Mouse (Mus musculus) liver, embryonic 16.5 days (tissue): ENCODE measurements around the gene Gm2310. TPM values are rescaled to one million over a fixed set of nuclear protein-coding genes. Genes with fewer than 3 reads are reported as not detected.

Experiments used
- ATAC-seq: fragments of 200-750 bp; cut with Nextera tagmentation; 2 replicates; pipeline ENCODE4 v1.8.0; 2017; ENCODE audit warnings: low read depth, mild to moderate bottlenecking, moderate number of reproducible peaks, moderate library complexity
- H3K27ac ChIP-seq: fragments of 300-500 bp; sonication (generic); 2 replicates; pipeline ENCODE4 v1.5.1; 2014; ENCODE audit warnings: mild to moderate bottlenecking, low read length
- H3K27me3 ChIP-seq: fragments of 300-500 bp; sonication (generic); 2 replicates; pipeline ENCODE4 v1.6.1; 2014; ENCODE audit warnings: low read depth, low read length, mixed read lengths; ENCODE audit not compliant: control insufficient read depth, insufficient read depth
- H3K36me3 ChIP-seq: fragments of 300-500 bp; sonication (generic); 2 replicates; pipeline ENCODE4 v1.6.1; 2014; ENCODE audit warnings: mild to moderate bottlenecking; ENCODE audit not compliant: control insufficient read depth, insufficient read depth
- H3K4me1 ChIP-seq: fragments of 300-500 bp; sonication (generic); 2 replicates; pipeline ENCODE4 v1.6.1; 2014; ENCODE audit warnings: low read depth, low read length, mixed read lengths; ENCODE audit not compliant: control insufficient read depth
- H3K4me2 ChIP-seq: fragments of 300-500 bp; sonication (generic); 2 replicates; pipeline ENCODE4 v1.6.1; 2014; ENCODE audit warnings: low read depth, low read length, mixed read lengths
- H3K4me3 ChIP-seq: fragments of 300-500 bp; sonication (generic); 2 replicates; pipeline ENCODE4 v1.5.1; 2014; ENCODE audit warnings: low read depth, mild to moderate bottlenecking, low read length
- H3K9ac ChIP-seq: fragments of 300-500 bp; sonication (generic); 2 replicates; pipeline ENCODE4 v1.6.1; 2014; ENCODE audit warnings: low read depth, low read length
- H3K9me3 ChIP-seq: fragments of 300-500 bp; sonication (generic); replicated peaks from 2 replicates; pipeline ENCODE4 v1.6.1; 2016; ENCODE audit warnings: low read length; ENCODE audit not compliant: control insufficient read depth
- WGBS: fragments of 180-500 bp; shearing (Covaris S2); extraction: QIAGEN DNeasy Blood & Tissue Kit; methylation state at CpG from one replicate; pipeline ENCODE4 v1.1.7; 2014; ENCODE audit not compliant: insufficient replicate concordance; 5-methylcytosine and 5-hydroxymethylcytosine counted together
- polyA plus RNA-seq: library from polyadenylated mRNA; unstranded; fragments of >200 nt; fragmentation: Nextera tagmentation; extraction: Ambion mirVana; gene quantifications from 2 replicates; pipeline ENCODE4 v1.2.1, GENCODE M21; 2015

Gm2310 gene
- polyA plus RNA-seq, 1 experiment from 2014 or later = not detected

- H3K36me3 ChIP-seq = no peaks in the 10 kb centered on the region
- 15% methylated on average over 9 of the region's 9 CpGs for WGBS
- no peaks in the 10 kb centered on the region for H3K4me1 ChIP-seq
- no peak for ATAC-seq
- H3K4me3 ChIP-seq = no peak overlapping the region
- H3K27me3 ChIP-seq = no peaks in the 10 kb centered on the region
- no peaks in the 10 kb centered on the region for H3K9me3 ChIP-seq
- H3K9ac ChIP-seq = no peak overlapping the region
- H3K4me2 ChIP-seq = no peak overlapping the region
- no peak overlapping the region for H3K27ac ChIP-seq
Observed at GRCm38 (mm10) chr15:8511861-8512260, 7.9 kb downstream of the Gm2310 start.

DNA sequence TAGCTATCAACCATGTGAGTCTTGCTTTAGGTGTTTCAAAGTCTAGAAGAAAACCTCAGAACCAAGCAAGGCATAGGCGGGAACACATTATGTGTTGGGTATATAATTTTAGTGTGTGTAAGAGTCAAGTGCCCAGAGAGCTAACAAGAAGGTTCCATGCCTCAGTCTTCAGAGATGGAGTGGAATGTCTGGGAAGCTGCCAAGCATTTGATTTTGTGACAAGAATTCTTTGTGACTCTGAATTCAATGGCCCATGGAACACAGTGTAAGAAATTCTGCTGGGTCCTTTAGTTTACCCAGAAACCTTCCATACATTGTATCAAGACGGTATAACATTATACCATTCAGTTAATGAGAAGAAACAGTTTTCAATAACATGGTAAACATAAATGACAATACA lies 17.3 kb downstream of the Gm2310 start:
- no peaks in the 10 kb centered on the region for H3K36me3 ChIP-seq
- no peak overlapping the region for H3K4me2 ChIP-seq
- H3K9me3 ChIP-seq = no peaks in the 10 kb centered on the region
- H3K27ac ChIP-seq = no peak overlapping the region
- H3K4me1 ChIP-seq = no peaks in the 10 kb centered on the region
- no peak overlapping the region for H3K9ac ChIP-seq
- ATAC-seq = no peak
- H3K4me3 ChIP-seq = no peak overlapping the region
- no peaks in the 10 kb centered on the region for H3K27me3 ChIP-seq
- 72% methylated on average over 2 of the region's 2 CpGs for WGBS

- H3K9me3 ChIP-seq = no peaks in the 10 kb centered on the region
- no peaks in the 10 kb centered on the region for H3K27me3 ChIP-seq
- no peak overlapping the region for H3K4me2 ChIP-seq
- H3K4me1 ChIP-seq = no peaks in the 10 kb centered on the region
- H3K9ac ChIP-seq = no peak overlapping the region
- 70% methylated on average over 6 of the region's 6 CpGs for WGBS
- no peaks in the 10 kb centered on the region for H3K36me3 ChIP-seq
- H3K27ac ChIP-seq = no peak overlapping the region
- no peak for ATAC-seq
- H3K4me3 ChIP-seq = no peak overlapping the region
Observed at GRCm38 (mm10) chr15:8485261-8485660, 34.5 kb downstream of the Gm2310 start.

DNA sequence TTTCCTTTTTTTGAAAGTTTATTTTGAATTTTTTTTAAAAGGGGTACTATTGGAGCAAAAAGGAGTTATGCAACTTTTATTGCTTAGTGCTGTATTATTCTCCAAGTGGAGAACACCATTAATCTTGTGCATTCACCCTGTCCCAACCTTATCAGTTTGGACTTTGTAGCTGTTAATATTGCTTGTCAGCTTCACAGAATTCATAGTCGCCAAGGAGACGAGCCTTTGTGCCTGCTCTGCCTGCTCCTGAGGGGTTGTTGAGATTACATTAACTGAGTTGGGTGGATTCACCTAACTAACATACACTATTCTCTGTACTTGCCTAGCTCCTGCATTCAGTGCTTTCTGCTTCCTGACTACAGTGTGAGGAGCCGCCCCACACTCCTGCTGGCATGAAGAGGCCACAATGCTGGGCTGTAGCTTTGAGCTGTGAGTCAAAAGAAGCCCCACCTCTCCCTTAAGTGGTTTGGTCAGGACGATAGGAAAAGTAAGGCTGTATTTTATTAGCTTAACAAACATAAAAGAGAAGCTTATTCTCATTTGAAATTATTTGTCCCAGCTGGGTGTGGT lies 50.7 kb downstream of the Gm2310 start:
- Histone ChIP-seq H3K4me1 (no peaks in the 10 kb centered on the region), H3K9ac (no peak overlapping the region), H3K4me2 (no peak overlapping the region), H3K27ac (no peak overlapping the region), H3K9me3 (no peaks in the 10 kb centered on the region), H3K27me3 (no peaks in the 10 kb centered on the region), H3K4me3 (no peak overlapping the region), H3K36me3 (no peaks in the 10 kb centered on the region)
- no peak for ATAC-seq
- 46% methylated on average over 4 of the region's 4 CpGs for WGBS

Other genes with a start within 250 kb of the Gm2310 start
- gene Nipbl, start 75.5 kb downstream of the Gm2310 start, polyA plus RNA-seq = 6.2 and 6.3 TPM in 2 replicates
- gene Slc1a3, start 190.8 kb upstream of the Gm2310 start, polyA plus RNA-seq = 0.18 and 0.47 TPM in 2 replicates